Mouse (Mus musculus) liver, postnatal 0 days (tissue): ENCODE measurements at regions not wholly inside any gene's neighbourhood (a gene's known extent, or its start where the extent isn't known, plus 50 kb on each side); places are given as distances from the start of the nearest gene placed in this dataset.

ENCODE experiments used
- CTCF ChIP-seq: sonication (generic); IDR thresholded peaks from 2 replicates; pipeline ENCODE4 v1.5.1; 2016; ENCODE audit warnings: antibody characterized with exemption, low read depth
- EP300 ChIP-seq: IDR thresholded peaks from 2 replicates; pipeline ENCODE4 v1.6.1; 2016; ENCODE audit warnings: antibody characterized with exemption, low read depth, mild to moderate bottlenecking

DNA sequence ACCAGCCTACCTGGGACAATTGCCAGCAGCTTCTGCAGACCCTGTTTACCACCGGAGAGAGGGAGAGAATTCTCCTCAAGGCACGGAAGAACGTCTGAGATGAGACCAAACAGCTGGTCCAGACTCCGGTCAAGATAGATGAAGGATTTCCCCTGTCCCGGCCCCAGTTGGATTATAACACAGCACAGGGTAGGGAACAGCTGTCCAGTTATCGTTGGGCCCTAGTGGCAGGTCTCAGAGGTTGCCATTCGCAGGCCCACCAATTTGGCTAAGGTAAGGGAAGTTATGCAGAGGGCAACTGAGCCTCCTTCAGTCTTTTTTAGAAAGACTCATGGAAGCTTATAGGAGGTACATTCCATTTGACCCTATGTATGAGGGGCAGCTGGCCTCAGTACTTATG, 62.1 kb upstream of the Mup5 start:
- TF ChIP-seq CTCF (no peak), EP300 (no peak)
